Mouse (Mus musculus): Measurements from ENCODE around the gene Parp16. TPM values are rescaled to one million over a fixed set of nuclear protein-coding genes. Genes with fewer than 3 reads are reported as not detected.

Parp16 gene
- 4.3 and 5.6 TPM in 2 replicates for polyA plus RNA-seq (2014; fragmentation: Nextera tagmentation; extraction: Ambion mirVana)

GRCm38 (mm10) chr9:65195053-65195452, at the start of gene Parp16:
Gene Parp16 (plus strand): TSS chr9:65195353.
- peak within 1 kb of the TSS; percentile 27 for H3K4me2 ChIP-seq (ENCODE audit: low read length)
- no peaks in the 10 kb centered on the region for H3K27me3 ChIP-seq (ENCODE audit: control insufficient read depth, insufficient read depth, low read length)
- H3K4me1 ChIP-seq (ENCODE audit: control insufficient read depth in 2 of 2, insufficient read depth in 2 of 2, low read length in 2 of 2), result peaks cover 19 to 31% of the 10 kb centered on the region in 2 experiments
- H3K27ac ChIP-seq (replicated peaks in 1 of 2; ENCODE audit: control insufficient read depth in 1 of 2, insufficient read depth in 1 of 2, low read depth in 2 of 2, low read length in 2 of 2), result peak within 1 kb of the TSS; percentile 93 to 96
- WGBS, result 71% methylated on average over 4 of the region's 4 CpGs
- peak within 1 kb of the TSS; percentile 71 for H3K9ac ChIP-seq (ENCODE audit: low read length)
- H3K36me3 ChIP-seq (ENCODE audit: control insufficient read depth, insufficient read depth, low read length), result no peaks in the 10 kb centered on the region
- H3K9me3 ChIP-seq (ENCODE audit: control insufficient read depth, low read length), result no peaks in the 10 kb centered on the region
- H3K4me3 ChIP-seq (ENCODE audit: control insufficient read depth in 1 of 2, insufficient read depth in 1 of 2, low read depth in 1 of 2, low read length in 2 of 2), result peak within 1 kb of the TSS in 1 of 2 experiments; percentile 2; a peak in 1 of 4 replicates
- no peak for ATAC-seq (ENCODE audit: insufficient number of reproducible peaks, insufficient read depth, low FRiP score, low read depth)

- no peaks in the 10 kb centered on the region for H3K9me3 ChIP-seq (ENCODE audit: control insufficient read depth, low read length)
- peaks cover 10% of the 10 kb centered on the region for H3K27me3 ChIP-seq (ENCODE audit: control insufficient read depth, insufficient read depth, low read length)
- H3K4me1 ChIP-seq (ENCODE audit: control insufficient read depth in 2 of 2, insufficient read depth in 2 of 2, low read length in 2 of 2), result peaks cover 0 to 2% of the 10 kb centered on the region in 2 experiments; a peak in 1 of 4 replicates
- no peak overlapping the region for H3K9ac ChIP-seq (ENCODE audit: low read length)
- H3K36me3 ChIP-seq (ENCODE audit: control insufficient read depth, insufficient read depth, low read length), result no peaks in the 10 kb centered on the region
- no peak overlapping the region for H3K27ac ChIP-seq (replicated peaks in 1 of 2; ENCODE audit: control insufficient read depth in 1 of 2, insufficient read depth in 1 of 2, low read depth in 2 of 2, low read length in 2 of 2)
- no peak overlapping the region for H3K4me3 ChIP-seq (ENCODE audit: control insufficient read depth in 1 of 2, insufficient read depth in 1 of 2, low read depth in 1 of 2, low read length in 2 of 2)
- ATAC-seq (ENCODE audit: insufficient number of reproducible peaks, insufficient read depth, low FRiP score, low read depth), result no peak
- H3K4me2 ChIP-seq (ENCODE audit: low read length), result no peak overlapping the region
- 69% methylated on average over 5 of the region's 5 CpGs for WGBS
Measured at GRCm38 (mm10) chr9:65146001-65146400, 49.2 kb upstream of the Parp16 start.

- peaks cover 2% of the 10 kb centered on the region; the same call in 1 of the 2 replicates for H3K27me3 ChIP-seq (ENCODE audit: control insufficient read depth, insufficient read depth, low read length)
- H3K36me3 ChIP-seq (ENCODE audit: control insufficient read depth, insufficient read depth, low read length), result no peaks in the 10 kb centered on the region
- 65% methylated on average over 7 of the region's 7 CpGs for WGBS
- no peak overlapping the region for H3K4me3 ChIP-seq (ENCODE audit: control insufficient read depth in 1 of 2, insufficient read depth in 1 of 2, low read depth in 1 of 2, low read length in 2 of 2)
- no peaks in the 10 kb centered on the region for H3K9me3 ChIP-seq (ENCODE audit: control insufficient read depth, low read length)
- H3K9ac ChIP-seq (ENCODE audit: low read length), result no peak overlapping the region
- no peak for ATAC-seq (ENCODE audit: insufficient number of reproducible peaks, insufficient read depth, low FRiP score, low read depth)
- H3K4me1 ChIP-seq (ENCODE audit: control insufficient read depth in 2 of 2, insufficient read depth in 2 of 2, low read length in 2 of 2), result peaks cover 0 to 4% of the 10 kb centered on the region in 2 experiments; a peak in 1 of 4 replicates
- no peak overlapping the region for H3K4me2 ChIP-seq (ENCODE audit: low read length)
- H3K27ac ChIP-seq (replicated peaks in 1 of 2; ENCODE audit: control insufficient read depth in 1 of 2, insufficient read depth in 1 of 2, low read depth in 2 of 2, low read length in 2 of 2), result no peak overlapping the region
Measured at GRCm38 (mm10) chr9:65148507-65148906, 46.6 kb upstream of the Parp16 start.

GRCm38 (mm10) chr9:65152711-65153330, 42.3 kb upstream of the Parp16 start:
- Histone ChIP-seq H3K36me3 (ENCODE audit: control insufficient read depth, insufficient read depth, low read length) (no peaks in the 10 kb centered on the region), H3K4me2 (ENCODE audit: low read length) (no peak overlapping the region), H3K9me3 (ENCODE audit: control insufficient read depth, low read length) (no peaks in the 10 kb centered on the region), H3K4me3 (ENCODE audit: control insufficient read depth in 1 of 2, insufficient read depth in 1 of 2, low read depth in 1 of 2, low read length in 2 of 2) (no peak overlapping the region), H3K9ac (ENCODE audit: low read length) (no peak overlapping the region), H3K27me3 (ENCODE audit: control insufficient read depth, insufficient read depth, low read length) (no peaks in the 10 kb centered on the region), H3K4me1 (ENCODE audit: control insufficient read depth in 2 of 2, insufficient read depth in 2 of 2, low read length in 2 of 2) (peaks cover 12 to 22% of the 10 kb centered on the region in 2 experiments), H3K27ac (replicated peaks in 1 of 2; ENCODE audit: control insufficient read depth in 1 of 2, insufficient read depth in 1 of 2, low read depth in 2 of 2, low read length in 2 of 2) (no peak overlapping the region)
- ATAC-seq (ENCODE audit: insufficient number of reproducible peaks, insufficient read depth, low FRiP score, low read depth), result no peak
- WGBS, result 65% methylated on average over 6 of the region's 6 CpGs

- H3K9me3 ChIP-seq (ENCODE audit: control insufficient read depth, low read length), result no peaks in the 10 kb centered on the region
- no peak overlapping the region for H3K4me3 ChIP-seq (ENCODE audit: control insufficient read depth in 1 of 2, insufficient read depth in 1 of 2, low read depth in 1 of 2, low read length in 2 of 2)
- H3K4me2 ChIP-seq (ENCODE audit: low read length), result no peak overlapping the region
- peak overlapping the region; percentile 17; the same call in 1 of the 2 replicates for H3K9ac ChIP-seq (ENCODE audit: low read length)
- no peaks in the 10 kb centered on the region for H3K27me3 ChIP-seq (ENCODE audit: control insufficient read depth, insufficient read depth, low read length)
- 12% methylated on average over 5 of the region's 5 CpGs for WGBS
- H3K27ac ChIP-seq (replicated peaks in 1 of 2; ENCODE audit: control insufficient read depth in 1 of 2, insufficient read depth in 1 of 2, low read depth in 2 of 2, low read length in 2 of 2), result no peak overlapping the region
- peaks cover 12 to 22% of the 10 kb centered on the region in 2 experiments for H3K4me1 ChIP-seq (ENCODE audit: control insufficient read depth in 2 of 2, insufficient read depth in 2 of 2, low read length in 2 of 2)
- H3K36me3 ChIP-seq (ENCODE audit: control insufficient read depth, insufficient read depth, low read length), result no peaks in the 10 kb centered on the region
- ATAC-seq (ENCODE audit: insufficient number of reproducible peaks, insufficient read depth, low FRiP score, low read depth), result no peak
Measured at GRCm38 (mm10) chr9:65153331-65153711, 41.8 kb upstream of the Parp16 start.

GRCm38 (mm10) chr9:65154692-65155455, 40.3 kb upstream of the Parp16 start:
- no peak overlapping the region for H3K9ac ChIP-seq (ENCODE audit: low read length)
- H3K9me3 ChIP-seq (ENCODE audit: control insufficient read depth, low read length), result no peaks in the 10 kb centered on the region
- no peaks in the 10 kb centered on the region for H3K36me3 ChIP-seq (ENCODE audit: control insufficient read depth, insufficient read depth, low read length)
- H3K27ac ChIP-seq (replicated peaks in 1 of 2; ENCODE audit: control insufficient read depth in 1 of 2, insufficient read depth in 1 of 2, low read depth in 2 of 2, low read length in 2 of 2), result no peak overlapping the region
- H3K4me2 ChIP-seq (ENCODE audit: low read length), result no peak overlapping the region
- 72% methylated on average over 9 of the region's 9 CpGs for WGBS
- peaks cover 2% of the 10 kb centered on the region; the same call in 1 of the 2 replicates for H3K27me3 ChIP-seq (ENCODE audit: control insufficient read depth, insufficient read depth, low read length)
- peaks cover 12 to 22% of the 10 kb centered on the region in 2 experiments for H3K4me1 ChIP-seq (ENCODE audit: control insufficient read depth in 2 of 2, insufficient read depth in 2 of 2, low read length in 2 of 2)
- no peak for ATAC-seq (ENCODE audit: insufficient number of reproducible peaks, insufficient read depth, low FRiP score, low read depth)
- H3K4me3 ChIP-seq (ENCODE audit: control insufficient read depth in 1 of 2, insufficient read depth in 1 of 2, low read depth in 1 of 2, low read length in 2 of 2), result no peak overlapping the region

GRCm38 (mm10) chr9:65156604-65157003, 38.5 kb upstream of the Parp16 start:
- no peak overlapping the region for H3K27ac ChIP-seq (replicated peaks in 1 of 2; ENCODE audit: control insufficient read depth in 1 of 2, insufficient read depth in 1 of 2, low read depth in 2 of 2, low read length in 2 of 2)

More at GRCm38 (mm10) chr9:65156604-65157003, 38.5 kb upstream of the Parp16 start:
- no peak for ATAC-seq (ENCODE audit: insufficient number of reproducible peaks, insufficient read depth, low FRiP score, low read depth)
- Histone ChIP-seq H3K9ac (ENCODE audit: low read length) (no peak overlapping the region), H3K4me3 (ENCODE audit: control insufficient read depth in 1 of 2, insufficient read depth in 1 of 2, low read depth in 1 of 2, low read length in 2 of 2) (no peak overlapping the region), H3K4me2 (ENCODE audit: low read length) (peak overlapping the region; percentile 36), H3K27me3 (ENCODE audit: control insufficient read depth, insufficient read depth, low read length) (peaks cover 14% of the 10 kb centered on the region), H3K9me3 (ENCODE audit: control insufficient read depth, low read length) (no peaks in the 10 kb centered on the region), H3K36me3 (ENCODE audit: control insufficient read depth, insufficient read depth, low read length) (no peaks in the 10 kb centered on the region), H3K4me1 (ENCODE audit: control insufficient read depth in 2 of 2, insufficient read depth in 2 of 2, low read length in 2 of 2) (peaks cover 12 to 22% of the 10 kb centered on the region in 2 experiments)
- 7% methylated on average over 8 of the region's 8 CpGs for WGBS
